Mouse (Mus musculus) gastrocnemius, adult 18-20 months (tissue): Measurements from ENCODE around the gene Gpr152. TPM values are rescaled to one million over a fixed set of nuclear protein-coding genes. Genes with fewer than 3 reads are reported as not detected.
"Not testable (repeated sequence)": the region's sequence is repeated elsewhere in the genome, so short reads cannot be mapped to it uniquely, and the experiment has no call there.

Experiments used
- DNase-seq: peaks from one replicate; pipeline ENCODE4 v3.0.0; 2021; ENCODE audit warnings: low spot score
- total RNA-seq, 2 experiments: library from RNA; stranded (reverse); gene quantifications; 2 replicates each; pipeline ENCODE4 v1.2.3; 2021

Gene Gpr152
- total RNA-seq, 2 experiments from 2014 or later: not detected

- no peak for DNase-seq
Observed at GRCm38 (mm10) chr19:4108535-4108934, 31.1 kb upstream of the Gpr152 start.

- DNase-seq: no peak
Observed at GRCm38 (mm10) chr19:4112063-4112960, 27.3 kb upstream of the Gpr152 start.

GRCm38 (mm10) chr19:4113186-4113805 lies 26.3 kb upstream of the Gpr152 start:
- peak; percentile 81 for DNase-seq

GRCm38 (mm10) chr19:4113806-4114230 lies 25.8 kb upstream of the Gpr152 start:
- no peak for DNase-seq

- no peak for DNase-seq
Observed at GRCm38 (mm10) chr19:4114551-4114950, 25.0 kb upstream of the Gpr152 start.

GRCm38 (mm10) chr19:4115144-4115543 lies 24.4 kb upstream of the Gpr152 start:
- DNase-seq: no peak

GRCm38 (mm10) chr19:4115816-4116215 lies 23.8 kb upstream of the Gpr152 start:
- no peak for DNase-seq

GRCm38 (mm10) chr19:4117006-4117405 lies 22.6 kb upstream of the Gpr152 start:
- DNase-seq: no peak

GRCm38 (mm10) chr19:4118350-4118749 lies 21.2 kb upstream of the Gpr152 start:
- no peak for DNase-seq

GRCm38 (mm10) chr19:4119716-4120487 lies 19.7 kb upstream of the Gpr152 start:
- no peak for DNase-seq

GRCm38 (mm10) chr19:4120496-4120895 lies 19.1 kb upstream of the Gpr152 start:
- DNase-seq: no peak

- DNase-seq: peak; percentile 99
Observed at GRCm38 (mm10) chr19:4121097-4121805, 18.3 kb upstream of the Gpr152 start.

- not testable (repeated sequence) for DNase-seq
Observed at GRCm38 (mm10) chr19:4121896-4122295, 17.7 kb upstream of the Gpr152 start.

GRCm38 (mm10) chr19:4122411-4123370 lies 16.9 kb upstream of the Gpr152 start:
- DNase-seq: no peak

GRCm38 (mm10) chr19:4124432-4124831 lies 15.2 kb upstream of the Gpr152 start:
- no peak for DNase-seq

- DNase-seq: not testable (repeated sequence)
Observed at GRCm38 (mm10) chr19:4125268-4125667, 14.3 kb upstream of the Gpr152 start.

GRCm38 (mm10) chr19:4125741-4126696 lies 13.6 kb upstream of the Gpr152 start, which contains the start of gene Aip:
Gene Aip, minus strand, starts transcription at chr19:4125858.
- peak; percentile 99 for DNase-seq

- DNase-seq: no peak
Observed at GRCm38 (mm10) chr19:4126759-4127495, 12.7 kb upstream of the Gpr152 start.
